Mouse (Mus musculus) liver, embryonic 16.5 days (tissue): Measurements from ENCODE around the gene Med18. TPM values are rescaled to one million over a fixed set of nuclear protein-coding genes. Genes with fewer than 3 reads are reported as not detected.

Experiments used
- ATAC-seq: fragments of 200-750 bp; cut with Nextera tagmentation; 2 replicates; pipeline ENCODE4 v1.8.0; 2017; ENCODE audit warnings: low read depth, mild to moderate bottlenecking, moderate number of reproducible peaks, moderate library complexity
- H3K27ac ChIP-seq: fragments of 300-500 bp; sonication (generic); 2 replicates; pipeline ENCODE4 v1.5.1; 2014; ENCODE audit warnings: mild to moderate bottlenecking, low read length
- H3K27me3 ChIP-seq: fragments of 300-500 bp; sonication (generic); 2 replicates; pipeline ENCODE4 v1.6.1; 2014; ENCODE audit warnings: low read depth, low read length, mixed read lengths; ENCODE audit not compliant: control insufficient read depth, insufficient read depth
- H3K36me3 ChIP-seq: fragments of 300-500 bp; sonication (generic); 2 replicates; pipeline ENCODE4 v1.6.1; 2014; ENCODE audit warnings: mild to moderate bottlenecking; ENCODE audit not compliant: control insufficient read depth, insufficient read depth
- H3K4me1 ChIP-seq: fragments of 300-500 bp; sonication (generic); 2 replicates; pipeline ENCODE4 v1.6.1; 2014; ENCODE audit warnings: low read depth, low read length, mixed read lengths; ENCODE audit not compliant: control insufficient read depth
- H3K4me2 ChIP-seq: fragments of 300-500 bp; sonication (generic); 2 replicates; pipeline ENCODE4 v1.6.1; 2014; ENCODE audit warnings: low read depth, low read length, mixed read lengths
- H3K4me3 ChIP-seq: fragments of 300-500 bp; sonication (generic); 2 replicates; pipeline ENCODE4 v1.5.1; 2014; ENCODE audit warnings: low read depth, mild to moderate bottlenecking, low read length
- H3K9ac ChIP-seq: fragments of 300-500 bp; sonication (generic); 2 replicates; pipeline ENCODE4 v1.6.1; 2014; ENCODE audit warnings: low read depth, low read length
- H3K9me3 ChIP-seq: fragments of 300-500 bp; sonication (generic); replicated peaks from 2 replicates; pipeline ENCODE4 v1.6.1; 2016; ENCODE audit warnings: low read length; ENCODE audit not compliant: control insufficient read depth
- WGBS: fragments of 180-500 bp; shearing (Covaris S2); extraction: QIAGEN DNeasy Blood & Tissue Kit; methylation state at CpG from one replicate; pipeline ENCODE4 v1.1.7; 2014; ENCODE audit not compliant: insufficient replicate concordance; 5-methylcytosine and 5-hydroxymethylcytosine counted together
- polyA plus RNA-seq: library from polyadenylated mRNA; unstranded; fragments of >200 nt; fragmentation: Nextera tagmentation; extraction: Ambion mirVana; gene quantifications from 2 replicates; pipeline ENCODE4 v1.2.1, GENCODE M21; 2015

Gene Med18
- polyA plus RNA-seq, 1 experiment from 2014 or later: 8.2 TPM

DNA sequence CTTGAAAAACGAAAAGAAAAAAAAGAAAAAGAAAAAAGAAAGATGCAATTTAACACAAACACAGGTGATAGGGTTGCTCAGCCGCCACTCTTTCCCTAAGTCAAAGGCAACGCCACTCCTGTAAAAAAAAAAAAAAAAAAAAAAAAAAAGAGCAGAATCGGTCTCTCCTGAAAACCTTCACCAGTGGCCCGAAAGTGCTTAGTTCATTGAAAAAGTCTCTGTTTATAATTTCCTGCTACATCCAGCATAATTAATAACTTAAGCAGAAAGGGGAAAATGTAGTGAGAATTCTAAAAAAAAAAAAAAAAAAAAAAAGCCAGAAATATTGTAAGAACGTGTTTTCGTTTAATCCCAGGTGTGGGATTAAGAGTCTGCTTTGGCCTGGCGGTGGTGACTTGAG is 19.2 kb downstream of the Med18 start:
- H3K27ac ChIP-seq: no peak overlapping the region
- no peaks in the 10 kb centered on the region for H3K36me3 ChIP-seq
- no peak overlapping the region for H3K4me2 ChIP-seq
- H3K9me3 ChIP-seq: no peaks in the 10 kb centered on the region
- 72% methylated on average over 8 of the region's 8 CpGs for WGBS
- no peak for ATAC-seq
- H3K4me1 ChIP-seq: peaks cover under 1% of the 10 kb centered on the region; the same call in 1 of the 2 replicates
- no peak overlapping the region for H3K4me3 ChIP-seq
- no peaks in the 10 kb centered on the region for H3K27me3 ChIP-seq
- no peak overlapping the region for H3K9ac ChIP-seq

GRCm38 (mm10) chr4:132437857-132438256 is 25.9 kb downstream of the Med18 start:
- no peak overlapping the region for H3K4me3 ChIP-seq
- H3K9me3 ChIP-seq: no peaks in the 10 kb centered on the region
- H3K9ac ChIP-seq: no peak overlapping the region
- H3K27me3 ChIP-seq: no peaks in the 10 kb centered on the region
- ATAC-seq: no peak
- WGBS: 41% methylated on average over 11 of the region's 11 CpGs
- H3K4me1 ChIP-seq: peaks cover 8% of the 10 kb centered on the region
- H3K27ac ChIP-seq: no peak overlapping the region
- H3K4me2 ChIP-seq: peak overlapping the region; percentile 38; the same call in 1 of the 2 replicates
- no peaks in the 10 kb centered on the region for H3K36me3 ChIP-seq

GRCm38 (mm10) chr4:132432717-132433372 is 30.9 kb downstream of the Med18 start:
- H3K4me3 ChIP-seq: peak overlapping the region; percentile 1; the same call in 1 of the 2 replicates
- H3K4me2 ChIP-seq: peak overlapping the region; percentile 31
- no peak for ATAC-seq
- H3K36me3 ChIP-seq: no peaks in the 10 kb centered on the region
- no peak overlapping the region for H3K27ac ChIP-seq
- H3K4me1 ChIP-seq: peaks cover 20% of the 10 kb centered on the region
- H3K9ac ChIP-seq: no peak overlapping the region
- peaks cover 2% of the 10 kb centered on the region; the same call in 1 of the 2 replicates for H3K27me3 ChIP-seq
- no peaks in the 10 kb centered on the region for H3K9me3 ChIP-seq
- WGBS: 11% methylated on average over 14 of the region's 14 CpGs

DNA sequence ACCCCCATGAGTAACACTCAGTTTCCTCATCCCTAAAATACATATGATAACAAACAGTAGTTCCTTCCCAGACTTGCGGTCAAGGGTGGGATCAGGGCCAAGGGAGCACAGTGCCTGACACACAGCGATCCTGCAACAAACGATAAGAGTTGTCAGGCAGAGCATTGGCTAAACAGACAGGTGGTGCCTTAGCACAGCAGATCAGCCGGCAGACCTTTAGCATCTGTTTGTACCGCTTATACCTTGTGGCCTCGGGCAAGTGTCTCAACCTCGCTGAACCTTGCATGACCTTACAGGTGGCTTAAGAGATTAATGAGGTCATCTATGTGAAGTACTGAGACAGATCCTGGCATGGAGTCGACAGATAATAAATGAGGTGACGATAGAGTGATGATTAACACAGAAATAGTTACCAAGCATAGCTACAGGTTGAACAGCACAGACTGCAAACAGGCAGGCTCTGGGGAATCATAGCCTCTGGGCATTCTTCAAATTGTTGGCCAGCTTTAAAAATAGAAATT is 35.6 kb downstream of the Med18 start:
- Histone ChIP-seq H3K27me3 (peaks cover 2% of the 10 kb centered on the region; the same call in 1 of the 2 replicates), H3K27ac (peak overlapping the region; percentile 90), H3K36me3 (no peaks in the 10 kb centered on the region), H3K9me3 (peaks cover 3% of the 10 kb centered on the region; the same call in 1 of the 2 replicates), H3K9ac (peak overlapping the region; percentile 42), H3K4me3 (peak overlapping the region; percentile 12), H3K4me2 (peak overlapping the region; percentile 61), H3K4me1 (peaks cover 42% of the 10 kb centered on the region)
- WGBS: 9% methylated on average over 9 of the region's 9 CpGs
- peak; percentile 97 for ATAC-seq

DNA sequence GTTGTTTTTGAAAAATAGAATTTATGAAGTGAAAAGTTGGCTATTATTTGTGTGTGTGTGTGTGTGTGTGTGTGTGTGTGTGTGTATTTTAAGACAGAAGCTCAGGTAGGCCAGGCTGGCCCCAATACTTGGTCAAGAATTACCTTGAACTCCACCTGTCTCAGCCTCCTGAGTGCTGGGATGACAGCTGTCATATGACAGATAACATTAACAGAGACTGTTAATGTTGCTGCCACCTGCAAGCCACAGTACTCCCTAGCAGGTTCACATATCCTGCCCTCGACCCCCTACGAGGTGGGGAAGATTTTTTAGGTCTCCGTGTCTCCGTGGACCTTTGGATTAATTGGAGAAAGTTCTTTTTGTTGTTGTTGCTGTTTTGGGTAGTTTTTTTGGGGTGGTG is 36.2 kb downstream of the Med18 start:
- WGBS: 52% methylated on average over 4 of the region's 4 CpGs
- peak overlapping the region; percentile 12 for H3K4me3 ChIP-seq
- H3K4me1 ChIP-seq: peaks cover 42% of the 10 kb centered on the region
- H3K4me2 ChIP-seq: peak overlapping the region; percentile 61
- ATAC-seq: peak; percentile 40
- H3K9ac ChIP-seq: peak overlapping the region; percentile 23; the same call in 1 of the 2 replicates
- peaks cover 3% of the 10 kb centered on the region; the same call in 1 of the 2 replicates for H3K9me3 ChIP-seq
- H3K36me3 ChIP-seq: no peaks in the 10 kb centered on the region
- H3K27ac ChIP-seq: peak overlapping the region; percentile 90
- H3K27me3 ChIP-seq: peaks cover 2% of the 10 kb centered on the region; the same call in 1 of the 2 replicates

GRCm38 (mm10) chr4:132426021-132426420 is 37.7 kb downstream of the Med18 start:
- peaks cover 46% of the 10 kb centered on the region for H3K4me1 ChIP-seq
- H3K27ac ChIP-seq: peak overlapping the region; percentile 79
- H3K27me3 ChIP-seq: no peaks in the 10 kb centered on the region
- peaks cover 3% of the 10 kb centered on the region; the same call in 1 of the 2 replicates for H3K9me3 ChIP-seq
- 12% methylated on average over 2 of the region's 2 CpGs for WGBS
- H3K9ac ChIP-seq: no peak overlapping the region
- no peaks in the 10 kb centered on the region for H3K36me3 ChIP-seq
- H3K4me2 ChIP-seq: peak overlapping the region; percentile 20; the same call in 1 of the 2 replicates
- H3K4me3 ChIP-seq: no peak overlapping the region
- no peak for ATAC-seq

GRCm38 (mm10) chr4:132424765-132425164 is 39.0 kb downstream of the Med18 start:
- peaks cover 49% of the 10 kb centered on the region for H3K4me1 ChIP-seq
- peaks cover 3% of the 10 kb centered on the region; the same call in 1 of the 2 replicates for H3K9me3 ChIP-seq
- H3K4me2 ChIP-seq: no peak overlapping the region
- H3K9ac ChIP-seq: no peak overlapping the region
- H3K27me3 ChIP-seq: no peaks in the 10 kb centered on the region
- ATAC-seq: no peak
- H3K4me3 ChIP-seq: no peak overlapping the region
- WGBS: 91% methylated on average over 5 of the region's 5 CpGs
- no peak overlapping the region for H3K27ac ChIP-seq
- H3K36me3 ChIP-seq: no peaks in the 10 kb centered on the region

DNA sequence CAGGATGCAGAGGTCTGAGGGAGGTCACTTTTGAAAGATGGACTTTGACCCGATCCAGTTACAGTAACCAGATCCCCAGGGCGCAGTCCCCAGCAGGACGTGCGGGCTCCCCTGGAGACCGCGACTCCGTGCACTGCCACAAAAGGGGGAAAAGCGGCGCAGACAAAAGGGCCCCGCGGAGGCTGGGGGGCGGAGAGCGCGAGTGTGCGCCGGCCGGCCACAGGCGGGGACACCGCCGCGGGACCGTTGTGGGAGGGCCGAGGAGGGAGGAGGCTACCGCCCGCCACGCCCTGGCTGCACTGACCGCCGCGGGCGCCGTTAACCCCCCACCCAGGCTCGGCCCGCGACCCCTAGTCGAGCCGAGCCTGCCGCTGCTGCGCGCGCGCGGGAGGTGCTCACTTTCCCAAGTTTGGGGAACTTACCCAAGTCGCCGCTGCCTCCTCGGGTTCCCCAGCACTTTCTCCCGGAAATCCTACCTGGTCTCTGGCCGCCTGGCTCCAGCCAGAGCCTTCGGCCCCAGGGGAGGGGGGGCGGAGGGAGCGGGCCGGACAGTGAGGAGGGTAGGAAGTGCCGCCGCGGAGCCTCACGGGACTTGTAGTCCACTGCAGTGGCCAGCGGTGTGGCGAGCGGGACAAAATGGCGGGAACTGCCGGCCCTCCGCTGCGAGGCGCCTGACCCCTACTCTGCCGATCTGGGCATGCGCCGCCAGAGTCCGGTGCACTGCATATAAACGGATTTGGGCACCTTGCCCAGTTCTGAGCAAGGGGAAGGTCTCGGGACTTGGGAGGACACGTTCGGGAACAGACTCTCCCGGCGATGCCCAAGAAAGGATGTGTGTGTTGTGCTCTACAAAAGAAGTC is 41.6 kb downstream of the Med18 start, which contains the start of gene Phactr4:
Gene Phactr4 (minus strand): TSS at position 567 of the 860 bp plus-strand sequence.
- no peaks in the 10 kb centered on the region for H3K27me3 ChIP-seq
- peaks cover 35% of the 10 kb centered on the region for H3K4me1 ChIP-seq
- H3K4me3 ChIP-seq: peak within 1 kb of the TSS; percentile 94
- H3K9ac ChIP-seq: peak within 1 kb of the TSS; percentile 97
- ATAC-seq: peak; percentile 92
- peak within 1 kb of the TSS; percentile 69 for H3K4me2 ChIP-seq
- H3K27ac ChIP-seq: peak within 1 kb of the TSS; percentile 97
- under 1% methylated on average over 66 of the region's 73 CpGs for WGBS
- no peaks in the 10 kb centered on the region for H3K36me3 ChIP-seq
- peaks cover 3% of the 10 kb centered on the region; the same call in 1 of the 2 replicates for H3K9me3 ChIP-seq
